Mouse (Mus musculus): Measurements from ENCODE around the gene Tap2.

DNA sequence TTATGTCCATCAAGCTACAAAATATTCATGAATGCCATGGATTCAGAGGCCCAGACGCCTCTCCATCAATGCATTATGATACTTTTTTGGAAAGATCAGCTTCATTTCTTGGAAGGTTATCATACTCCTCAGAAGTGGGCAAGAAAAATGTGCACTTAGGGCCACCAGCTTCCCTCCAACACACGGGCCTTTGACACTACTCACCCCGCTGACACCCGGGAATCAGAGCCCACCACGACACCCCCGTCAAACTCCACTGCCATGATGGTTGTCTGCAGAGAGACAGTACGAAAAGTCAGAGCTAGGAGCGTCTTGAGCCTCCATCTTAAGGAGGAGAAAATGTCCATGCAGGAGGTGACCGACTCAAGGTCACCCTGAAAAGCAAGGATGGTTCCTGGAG, 17.8 kb upstream of the Tap2 start:
- TF ChIP-seq CTCF (IDR thresholded peaks at IDR 0.05; ENCODE audit: low read depth) (no peak), EP300 (IDR thresholded peaks at IDR 0.05; ENCODE audit: low read depth) (no peak)

Data from liver, embryonic 14.5 days (tissue).